Comparison of ENCODE assay signal across 8 mouse cellular contexts in genomic region chr2:33468466-33469097, GRCm38 (mm10). TPM values are rescaled to one million over a fixed set of nuclear protein-coding genes. Genes with fewer than 3 reads are reported as not detected.
A peak's percentile ranks its signal among the peaks of the same experiment; 100 is the strongest.
DNase-seq lines count a peak whose midpoint lies in the region; ATAC-seq and TF ChIP-seq lines count a peak whose summit lies in the region.

Gene Zbtb43, minus strand, starts transcription at chr2:33468559.

- TF ChIP-seq CTCF in Patski (IDR thresholded peaks at IDR 0.05): no peak

- 3% methylated on average over 35 of the region's 36 CpGs for WGBS in hindbrain, embryonic 14.5 days

- CTCF ChIA-PET in Patski (lab: Charles Lee): interaction anchor here (0.8 kb wide), 1 partner anchor 91 kb away, joined by 3 read pairs; no protein-coding TSS in a partner anchor

- H3K4me1 ChIP-seq in hindbrain, embryonic 14.5 days (replicated peaks; ENCODE audit: control insufficient read depth, insufficient read depth, low read length): peaks cover 24% of the 10 kb centered on the region

- H3K9ac ChIP-seq in hindbrain, embryonic 14.5 days: peak within 1 kb of the TSS; percentile 92

- POLR2A ChIA-PET in Patski (lab: Charles Lee): interaction anchor here (1.0 to 1.4 kb wide), 2 partner anchors 9 to 20 kb away, joined by 3 to 5 read pairs; no protein-coding TSS in a partner anchor

- H3K4me3 ChIP-seq in hindbrain, embryonic 14.5 days (replicated peaks; ENCODE audit: low read length): peak within 1 kb of the TSS; percentile 97

- in situ Hi-C loops in Patski (cut with MboI; ENCODE audit: low pct_unique_long_range_greater_than_20kb): no loop called here

- peaks cover 11% of the 10 kb centered on the region for H3K27me3 ChIP-seq in Patski
- no peaks in the 10 kb centered on the region for H3K27me3 ChIP-seq in hindbrain, embryonic 14.5 days (ENCODE audit: control insufficient read depth, insufficient read depth, low read length)

- peak within 1 kb of the TSS; percentile 57; the same call in 1 of the 2 replicates for H3K27ac ChIP-seq in hindbrain, embryonic 14.5 days

- H3K4me2 ChIP-seq in hindbrain, embryonic 14.5 days (replicated peaks): peak within 1 kb of the TSS; percentile 89

- H3K9me3 ChIP-seq in hindbrain, embryonic 14.5 days (ENCODE audit: control insufficient read depth, low read length): no peaks in the 10 kb centered on the region

- ATAC-seq in Patski: peak; percentile 3
- ATAC-seq in hindbrain, embryonic 14.5 days (ENCODE audit: low FRiP score): peak; percentile 95

- H3K36me3 ChIP-seq in hindbrain, embryonic 14.5 days (replicated peaks; ENCODE audit: control insufficient read depth, insufficient read depth): peaks cover 13% of the 10 kb centered on the region; the same call in 1 of the 2 replicates

- DNase-seq in Patski (ENCODE audit: low read depth, low spot score): peak; percentile 71
- DNase-seq in cerebellum, postnatal 14 days: peak; percentile 96 to 97
- DNase-seq in frontal cortex, postnatal 25 days (ENCODE audit: low spot score in 2 of 2): peak; percentile 87 to 94
- peak; percentile 98 for DNase-seq in hindbrain, embryonic 14.5 days (ENCODE audit: low spot score)
- peak; percentile 95 to 96 for DNase-seq in layer of hippocampus, postnatal 36 days
- peak; percentile 97 for DNase-seq in lung, postnatal 36 days
- peak; percentile 97 for DNase-seq in retina, postnatal 1 day
- peak; percentile 91 to 95 for DNase-seq in urinary bladder, adult 18-20 months (ENCODE audit: low spot score in 2 of 2)

RNA-seq across cellular contexts. Expression of gene Zbtb43, which starts in this region (rescaled TPM):
- 26.9 TPM for polyA plus RNA-seq in Patski (2021)
- polyA plus RNA-seq in hindbrain, embryonic 14.5 days (2014; fragmentation: Nextera tagmentation; extraction: Ambion mirVana): 30.5 and 31.6 TPM in 2 replicates
- total RNA-seq in layer of hippocampus, postnatal 36 days (2021): 10 to 100 TPM; 26.2 to 27.3 TPM

Comparison
In these comparisons a context has a peak if more than half of its experiments do, and no peak if none do; other contexts are left out.
1. Peak in every context shown above with its lines: DNase-seq, ATAC-seq, H3K4me3 ChIP-seq and H3K27ac ChIP-seq.